Mouse (Mus musculus): ENCODE results near the gene Cradd.

DNA sequence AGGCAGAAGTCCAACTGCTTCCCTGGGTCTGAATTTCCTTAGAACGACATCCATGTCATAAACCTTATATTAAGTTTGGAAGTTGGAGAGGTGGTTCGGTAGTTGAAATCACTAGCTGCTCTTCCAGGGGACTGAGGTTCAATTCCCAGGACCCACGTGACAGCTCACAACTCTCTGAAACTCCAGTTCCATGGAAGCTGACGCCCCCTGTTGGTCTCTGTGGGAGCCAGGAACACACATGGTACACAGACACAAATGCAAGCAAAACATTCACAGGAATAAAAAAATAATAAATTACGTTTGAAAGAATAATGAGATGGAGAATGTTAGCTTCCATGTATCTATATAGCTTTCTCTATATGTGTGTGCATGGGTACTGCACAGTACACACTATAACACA lies 16.0 kb downstream of the Cradd start:
- peak in 2 of 3 experiments; percentile 17 to 34; a peak in 3 of 6 replicates for TF ChIP-seq CTCF (IDR thresholded peaks at IDR 0.05 in 2 of 3, conservative IDR thresholded peaks at IDR 0.05 in 1 of 3; ENCODE audit: control insufficient read depth in 1 of 3, insufficient read depth in 1 of 3, low read depth in 2 of 3, low read length in 3 of 3, poor library complexity in 1 of 3, severe bottlenecking in 1 of 3)
- no peak for TF ChIP-seq POLR2A (IDR thresholded peaks at IDR 0.05; ENCODE audit: control insufficient read depth in 1 of 2, insufficient read depth in 1 of 2, low read depth in 1 of 2, low read length in 2 of 2, poor library complexity in 1 of 2)
- TF ChIP-seq MAX (IDR thresholded peaks at IDR 0.05; ENCODE audit: low read length): no peak
- peak; percentile 29 for TF ChIP-seq RAD21 (IDR thresholded peaks at IDR 0.05; ENCODE audit: low read depth, low read length)
- TF ChIP-seq SIN3A (IDR thresholded peaks at IDR 0.05; ENCODE audit: low read length): no peak
- TF ChIP-seq BHLHE40 (IDR thresholded peaks at IDR 0.05; ENCODE audit: borderline replicate concordance, low read depth, low read length): no peak
- TF ChIP-seq POLR2AphosphoS2 (IDR thresholded peaks at IDR 0.05; ENCODE audit: low read length): no peak
